Mouse (Mus musculus): ENCODE data around the gene Hells. TPM values are rescaled to one million over a fixed set of nuclear protein-coding genes. Genes with fewer than 3 reads are reported as not detected.

Gene Hells
- polyA plus RNA-seq, 1 experiment from 2014 or later: 35.3 TPM

DNA sequence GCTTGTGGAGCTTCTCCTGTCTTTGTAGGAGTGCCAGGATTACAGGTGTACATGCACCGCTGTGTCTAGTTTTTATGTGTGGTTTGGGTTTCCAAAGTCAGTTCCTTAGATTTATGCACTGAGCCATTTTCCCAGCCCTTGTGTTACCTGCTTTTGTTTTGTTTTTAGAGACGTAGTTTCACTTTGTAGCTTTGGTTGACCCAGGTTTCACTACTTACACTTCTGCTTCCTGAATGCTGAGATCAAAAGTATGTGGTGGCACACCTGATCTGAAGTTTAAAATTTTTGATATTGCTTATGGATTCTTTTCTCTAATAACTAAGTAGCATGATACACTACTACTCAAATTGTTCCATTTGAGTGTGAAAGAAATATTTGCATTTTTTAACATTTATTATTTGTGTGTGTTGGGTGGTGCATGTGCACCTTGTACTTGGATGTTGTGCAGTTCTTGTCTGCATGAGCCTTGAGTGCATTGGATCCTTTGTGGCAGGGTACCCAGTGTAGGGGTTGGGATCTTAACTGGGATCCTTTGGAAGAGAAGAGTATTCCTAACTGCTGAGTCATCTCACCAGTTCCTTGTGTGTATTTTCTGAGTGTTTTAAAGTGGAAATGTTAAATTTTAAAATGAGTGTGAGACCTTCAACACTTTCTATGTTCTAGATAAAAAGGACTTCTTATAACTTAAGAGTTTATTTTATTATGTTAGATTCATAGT lies 14.0 kb downstream of the Hells start:
- Histone ChIP-seq H3K36me3 (peaks cover 17% of the 10 kb centered on the region), H3K9ac (no peak overlapping the region), H3K9me3 (replicated peaks) (no peaks in the 10 kb centered on the region), H3K27ac (replicated peaks) (no peak overlapping the region), H3K4me1 (no peaks in the 10 kb centered on the region), H3K4me2 (replicated peaks) (no peak overlapping the region), H3K27me3 (no peaks in the 10 kb centered on the region), H3K4me3 (replicated peaks) (no peak overlapping the region)
- WGBS: 93% methylated on average over 2 of the region's 2 CpGs
- ATAC-seq (ENCODE audit: insufficient number of reproducible peaks, low FRiP score, low TSS enrichment, low read depth): no peak

DNA sequence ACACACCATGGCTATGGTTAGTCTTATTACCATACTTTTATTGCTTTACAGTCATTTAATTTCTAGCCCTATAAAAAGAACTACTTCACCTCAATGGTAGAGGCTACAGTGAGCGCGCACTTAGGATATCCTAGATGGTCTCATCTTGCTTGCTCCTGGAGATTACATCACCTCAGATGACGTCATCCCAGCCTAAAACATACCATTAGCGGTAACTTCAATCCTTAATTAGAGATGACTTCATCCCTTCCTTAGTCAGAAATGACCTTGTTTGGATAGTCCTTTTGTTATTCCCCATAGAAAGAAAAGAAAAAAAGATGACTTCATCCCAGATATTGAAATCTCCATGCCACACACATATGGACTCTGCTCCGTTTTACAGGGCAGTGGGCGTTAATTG lies 40.0 kb downstream of the Hells start:
- Histone ChIP-seq H3K9ac (no peak overlapping the region), H3K27me3 (no peaks in the 10 kb centered on the region), H3K36me3 (peaks cover 17% of the 10 kb centered on the region; the same call in 1 of the 2 replicates), H3K4me1 (no peaks in the 10 kb centered on the region), H3K27ac (replicated peaks) (no peak overlapping the region), H3K9me3 (replicated peaks) (no peaks in the 10 kb centered on the region), H3K4me3 (replicated peaks) (no peak overlapping the region), H3K4me2 (replicated peaks) (no peak overlapping the region)
- 81% methylated on average over 6 of the region's 6 CpGs for WGBS
- ATAC-seq (ENCODE audit: insufficient number of reproducible peaks, low FRiP score, low TSS enrichment, low read depth): no peak

DNA sequence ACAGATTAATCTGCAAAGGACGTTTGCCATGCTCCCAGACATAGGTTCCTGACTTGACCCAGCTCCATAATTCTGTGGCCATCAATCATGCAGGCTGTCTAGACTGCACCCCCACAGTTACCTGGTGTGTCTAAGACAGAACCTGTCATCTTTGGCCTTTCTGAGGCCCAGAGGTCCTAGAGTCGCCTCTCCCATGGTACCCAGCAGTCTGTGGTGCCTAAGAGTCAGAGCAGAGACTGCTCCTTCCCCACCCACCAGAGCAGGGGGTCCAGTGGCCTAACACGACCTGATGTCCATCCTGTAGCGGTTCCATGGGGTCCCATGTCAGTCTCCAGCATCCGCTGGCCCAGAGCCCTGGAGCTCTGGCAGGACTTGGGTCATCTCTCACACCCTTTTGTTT lies 41.9 kb downstream of the Hells start:
- no peak overlapping the region for H3K4me2 ChIP-seq (replicated peaks)
- H3K4me1 ChIP-seq: no peaks in the 10 kb centered on the region
- H3K27ac ChIP-seq (replicated peaks): no peak overlapping the region
- H3K9ac ChIP-seq: no peak overlapping the region
- H3K27me3 ChIP-seq: no peaks in the 10 kb centered on the region
- WGBS: 77% methylated on average over 5 of the region's 5 CpGs
- H3K4me3 ChIP-seq (replicated peaks): no peak overlapping the region
- no peaks in the 10 kb centered on the region for H3K9me3 ChIP-seq (replicated peaks)
- ATAC-seq (ENCODE audit: insufficient number of reproducible peaks, low FRiP score, low TSS enrichment, low read depth): no peak
- peaks cover 11% of the 10 kb centered on the region; the same call in 1 of the 2 replicates for H3K36me3 ChIP-seq

- Histone ChIP-seq H3K27ac (replicated peaks) (no peak overlapping the region), H3K27me3 (no peaks in the 10 kb centered on the region), H3K36me3 (peaks cover 11% of the 10 kb centered on the region; the same call in 1 of the 2 replicates), H3K4me1 (no peaks in the 10 kb centered on the region), H3K9ac (no peak overlapping the region), H3K4me2 (replicated peaks) (no peak overlapping the region), H3K4me3 (replicated peaks) (no peak overlapping the region), H3K9me3 (replicated peaks) (no peaks in the 10 kb centered on the region)
- WGBS: 58% methylated on average over 7 of the region's 7 CpGs
- no peak for ATAC-seq (ENCODE audit: insufficient number of reproducible peaks, low FRiP score, low TSS enrichment, low read depth)
Measured at GRCm38 (mm10) chr19:38973666-38974065, 43.0 kb downstream of the Hells start.

DNA sequence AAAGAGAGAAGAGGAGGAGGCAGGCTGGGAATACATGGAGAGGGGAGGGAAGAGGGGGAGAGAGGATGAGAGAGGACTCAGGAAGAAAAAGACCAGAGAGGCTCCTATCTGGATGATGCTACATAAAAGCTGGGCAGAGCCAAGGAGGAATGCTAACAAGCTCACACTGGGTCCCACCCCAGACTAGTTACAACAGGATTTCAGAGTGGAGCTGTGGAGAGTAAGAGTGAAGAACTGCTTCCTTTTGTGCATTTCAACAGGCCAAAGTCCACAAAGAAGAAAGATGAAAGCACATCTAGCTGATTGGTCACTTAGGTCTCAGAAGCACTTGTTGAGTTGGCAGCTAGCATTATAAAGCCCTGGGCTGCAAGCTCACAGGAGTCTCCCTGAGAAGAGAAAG lies 45.6 kb downstream of the Hells start:
- H3K27ac ChIP-seq (replicated peaks): no peak overlapping the region
- no peak for ATAC-seq (ENCODE audit: insufficient number of reproducible peaks, low FRiP score, low TSS enrichment, low read depth)
- no peaks in the 10 kb centered on the region for H3K27me3 ChIP-seq
- no peaks in the 10 kb centered on the region for H3K4me1 ChIP-seq
- peaks cover 4% of the 10 kb centered on the region; the same call in 1 of the 2 replicates for H3K36me3 ChIP-seq
- H3K4me2 ChIP-seq (replicated peaks): no peak overlapping the region
- H3K4me3 ChIP-seq (replicated peaks): no peak overlapping the region
- no peak overlapping the region for H3K9ac ChIP-seq
- no peaks in the 10 kb centered on the region for H3K9me3 ChIP-seq (replicated peaks)

GRCm38 (mm10) chr19:38981966-38982365 lies 51.3 kb downstream of the Hells start:
- no peaks in the 10 kb centered on the region for H3K9me3 ChIP-seq (replicated peaks)
- H3K4me2 ChIP-seq (replicated peaks): no peak overlapping the region
- no peaks in the 10 kb centered on the region for H3K27me3 ChIP-seq
- H3K36me3 ChIP-seq: no peaks in the 10 kb centered on the region
- no peak overlapping the region for H3K4me3 ChIP-seq (replicated peaks)
- no peak for ATAC-seq (ENCODE audit: insufficient number of reproducible peaks, low FRiP score, low TSS enrichment, low read depth)
- H3K9ac ChIP-seq: no peak overlapping the region
- no peak overlapping the region for H3K27ac ChIP-seq (replicated peaks)
- H3K4me1 ChIP-seq: no peaks in the 10 kb centered on the region
- 5% methylated on average over 1 of the region's 1 CpGs for WGBS

GRCm38 (mm10) chr19:38998248-38998647 lies 67.5 kb downstream of the Hells start:
- no peak overlapping the region for H3K4me2 ChIP-seq (replicated peaks)
- no peak overlapping the region for H3K9ac ChIP-seq
- no peak overlapping the region for H3K27ac ChIP-seq (replicated peaks)
- H3K4me3 ChIP-seq (replicated peaks): no peak overlapping the region
- ATAC-seq (ENCODE audit: insufficient number of reproducible peaks, low FRiP score, low TSS enrichment, low read depth): no peak
- H3K4me1 ChIP-seq: no peaks in the 10 kb centered on the region
- no peaks in the 10 kb centered on the region for H3K9me3 ChIP-seq (replicated peaks)
- no peaks in the 10 kb centered on the region for H3K27me3 ChIP-seq
- H3K36me3 ChIP-seq: no peaks in the 10 kb centered on the region
- WGBS: 75% methylated on average over 4 of the region's 4 CpGs

DNA sequence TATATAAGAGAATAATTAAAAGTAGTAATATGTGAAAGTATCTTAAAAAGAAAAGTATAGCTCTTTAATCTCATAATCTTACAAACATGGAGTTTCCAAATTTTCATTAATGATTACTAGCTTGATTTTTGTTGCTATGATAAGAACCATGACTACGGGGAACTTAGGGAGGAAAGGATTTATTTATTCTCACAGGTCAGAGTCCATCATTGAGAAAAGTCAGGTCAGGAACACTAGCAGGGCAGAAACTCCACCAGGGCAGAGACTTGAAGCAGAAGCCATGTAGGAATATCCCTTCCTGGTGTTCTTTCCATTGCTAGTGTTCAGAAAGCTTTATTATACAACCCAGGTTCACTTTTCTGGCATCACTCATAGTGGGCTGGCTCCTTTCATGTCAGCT lies 68.0 kb downstream of the Hells start:
- no peak overlapping the region for H3K9ac ChIP-seq
- no peak overlapping the region for H3K4me3 ChIP-seq (replicated peaks)
- no peaks in the 10 kb centered on the region for H3K9me3 ChIP-seq (replicated peaks)
- 78% methylated on average over 1 of the region's 1 CpGs for WGBS
- no peaks in the 10 kb centered on the region for H3K4me1 ChIP-seq
- H3K36me3 ChIP-seq: no peaks in the 10 kb centered on the region
- H3K4me2 ChIP-seq (replicated peaks): no peak overlapping the region
- ATAC-seq (ENCODE audit: insufficient number of reproducible peaks, low FRiP score, low TSS enrichment, low read depth): no peak
- H3K27me3 ChIP-seq: no peaks in the 10 kb centered on the region
- no peak overlapping the region for H3K27ac ChIP-seq (replicated peaks)

- Histone ChIP-seq H3K27ac (replicated peaks) (no peak overlapping the region), H3K4me2 (replicated peaks) (no peak overlapping the region), H3K4me1 (no peaks in the 10 kb centered on the region), H3K27me3 (no peaks in the 10 kb centered on the region), H3K9me3 (replicated peaks) (no peaks in the 10 kb centered on the region), H3K36me3 (no peaks in the 10 kb centered on the region), H3K4me3 (replicated peaks) (no peak overlapping the region), H3K9ac (no peak overlapping the region)
- WGBS: 85% methylated on average over 1 of the region's 1 CpGs
- no peak for ATAC-seq (ENCODE audit: insufficient number of reproducible peaks, low FRiP score, low TSS enrichment, low read depth)
Measured at GRCm38 (mm10) chr19:39005132-39005531, 74.4 kb downstream of the Hells start.

GRCm38 (mm10) chr19:39006715-39007114 lies 76.0 kb downstream of the Hells start, which contains the start of gene Cyp2c55:
Gene Cyp2c55 (plus strand): TSS chr19:39007019.
- no peaks in the 10 kb centered on the region for H3K9me3 ChIP-seq (replicated peaks)
- H3K27ac ChIP-seq (replicated peaks): no peak within 1 kb of the TSS
- H3K36me3 ChIP-seq: no peaks in the 10 kb centered on the region
- H3K9ac ChIP-seq: no peak within 1 kb of the TSS
- no peaks in the 10 kb centered on the region for H3K27me3 ChIP-seq
- ATAC-seq (ENCODE audit: insufficient number of reproducible peaks, low FRiP score, low TSS enrichment, low read depth): no peak
- no peaks in the 10 kb centered on the region for H3K4me1 ChIP-seq
- H3K4me3 ChIP-seq (replicated peaks): no peak within 1 kb of the TSS
- no peak within 1 kb of the TSS for H3K4me2 ChIP-seq (replicated peaks)

Measured in embryonic facial prominence, embryonic 15.5 days (tissue).